ENCODE assay signal across 15 mouse cellular contexts in genomic region chr7:114420918-114421317, GRCm38 (mm10).
"Had no signal": no experiment of that assay in that cellular context is flagged by ENCODE, and none has a peak within 500 bp of the region (broad histone marks: within the 10 kb centered on the region; RNA-seq: fewer than 3 reads in every experiment).

No protein-coding gene starts in this region.

- H3K4me3 ChIP-seq: kidney, embryonic 15.5 days; left cerebral cortex, adult 2 months; limb, embryonic 10.5 days; liver, embryonic 12.5 days; lung, embryonic 15.5 days; megakaryocyte, embryonic 14.5 days; midbrain, embryonic 12.5 days; neural tube, embryonic 12.5 days had no signal

- H3K4me2 ChIP-seq: kidney, embryonic 15.5 days; liver, embryonic 12.5 days; lung, embryonic 15.5 days; midbrain, embryonic 12.5 days; neural tube, embryonic 12.5 days had no signal

- H3K9me3 ChIP-seq: kidney, embryonic 15.5 days; limb, embryonic 10.5 days; liver, embryonic 12.5 days; lung, embryonic 15.5 days; megakaryocyte, embryonic 14.5 days; midbrain, embryonic 12.5 days; neural tube, embryonic 12.5 days had no signal

- H3K27ac ChIP-seq: kidney, embryonic 15.5 days; left cerebral cortex, adult 2 months; limb, embryonic 10.5 days; liver, embryonic 12.5 days; lung, embryonic 15.5 days; macrophage; midbrain, embryonic 12.5 days; neural tube, embryonic 12.5 days had no signal

- H3K36me3 ChIP-seq: kidney, embryonic 15.5 days; limb, embryonic 10.5 days; liver, embryonic 12.5 days; lung, embryonic 15.5 days; midbrain, embryonic 12.5 days; neural tube, embryonic 12.5 days had no signal

- DNase-seq: kidney, postnatal 14 days; lung, postnatal 14 days; right cerebral cortex, postnatal 4 days; spleen, adult 18-20 months; thymus, adult 18-20 months; thymus, postnatal 14 days had no signal

- H3K27me3 ChIP-seq: kidney, embryonic 15.5 days; lung, embryonic 15.5 days; midbrain, embryonic 12.5 days; neural tube, embryonic 12.5 days had no signal

- ATAC-seq: liver, embryonic 12.5 days had no signal

- H3K9ac ChIP-seq: kidney, embryonic 15.5 days; liver, embryonic 12.5 days; lung, embryonic 15.5 days; midbrain, embryonic 12.5 days; neural tube, embryonic 12.5 days had no signal
